Mouse (Mus musculus): Measurements from ENCODE around the gene Hap1. TPM values are rescaled to one million over a fixed set of nuclear protein-coding genes. Genes with fewer than 3 reads are reported as not detected.

The Hap1 gene
- total and polyA plus RNA-seq, 2 experiments from 2014 or later, result 395 to 530 TPM

GRCm38 (mm10) chr11:100385016-100385415, 29.1 kb upstream of the Hap1 start:
- Histone ChIP-seq H3K4me1 (ENCODE audit: insufficient read depth, low read length) (peaks cover 4% of the 10 kb centered on the region), H3K4me3 (ENCODE audit: low read length) (no peak overlapping the region), H3K9ac (replicated peaks; ENCODE audit: low read length) (no peak overlapping the region), H3K9me3 (ENCODE audit: low read length) (no peaks in the 10 kb centered on the region), H3K36me3 (ENCODE audit: insufficient read depth, low read length) (peaks cover 36% of the 10 kb centered on the region), H3K27me3 (ENCODE audit: insufficient read depth, low read length) (no peaks in the 10 kb centered on the region), H3K4me2 (ENCODE audit: low read depth, low read length) (no peak overlapping the region), H3K27ac (no peak overlapping the region)
- ATAC-seq, result no peak
- 93% methylated on average over 3 of the region's 3 CpGs for WGBS
- no peak for TF ChIP-seq CTCF (IDR thresholded peaks at IDR 0.05; ENCODE audit: low read depth)
- no peak for DNase-seq (ENCODE audit: low spot score)

- TF ChIP-seq CTCF (IDR thresholded peaks at IDR 0.05; ENCODE audit: low read depth), result no peak
- H3K36me3 ChIP-seq (ENCODE audit: insufficient read depth, low read length), result peaks cover 51% of the 10 kb centered on the region
- no peaks in the 10 kb centered on the region for H3K4me1 ChIP-seq (ENCODE audit: insufficient read depth, low read length)
- ATAC-seq, result no peak
- no peak overlapping the region for H3K4me3 ChIP-seq (ENCODE audit: low read length)
- H3K4me2 ChIP-seq (ENCODE audit: low read depth, low read length), result no peak overlapping the region
- H3K27me3 ChIP-seq (ENCODE audit: insufficient read depth, low read length), result no peaks in the 10 kb centered on the region
- no peak overlapping the region for H3K9ac ChIP-seq (replicated peaks; ENCODE audit: low read length)
- 81% methylated on average over 6 of the region's 6 CpGs for WGBS
- H3K9me3 ChIP-seq (ENCODE audit: low read length), result no peaks in the 10 kb centered on the region
- DNase-seq (ENCODE audit: low spot score), result no peak
- H3K27ac ChIP-seq, result no peak overlapping the region
Observed at GRCm38 (mm10) chr11:100382682-100383081, 26.8 kb upstream of the Hap1 start.

- no peak for TF ChIP-seq CTCF (IDR thresholded peaks at IDR 0.05; ENCODE audit: low read depth)
- Histone ChIP-seq H3K4me1 (ENCODE audit: insufficient read depth, low read length) (no peaks in the 10 kb centered on the region), H3K27ac (no peak overlapping the region), H3K36me3 (ENCODE audit: insufficient read depth, low read length) (peaks cover 68% of the 10 kb centered on the region), H3K9ac (replicated peaks; ENCODE audit: low read length) (no peak overlapping the region), H3K27me3 (ENCODE audit: insufficient read depth, low read length) (no peaks in the 10 kb centered on the region), H3K4me2 (ENCODE audit: low read depth, low read length) (no peak overlapping the region), H3K9me3 (ENCODE audit: low read length) (no peaks in the 10 kb centered on the region), H3K4me3 (ENCODE audit: low read length) (no peak overlapping the region)
- WGBS, result 96% methylated on average over 4 of the region's 4 CpGs
- ATAC-seq, result no peak
- no peak for DNase-seq (ENCODE audit: low spot score)
Observed at GRCm38 (mm10) chr11:100379311-100379710, 23.4 kb upstream of the Hap1 start.

- no peak for ATAC-seq
- 92% methylated on average over 5 of the region's 5 CpGs for WGBS
- no peaks in the 10 kb centered on the region for H3K27me3 ChIP-seq (ENCODE audit: insufficient read depth, low read length)
Observed at GRCm38 (mm10) chr11:100378446-100378845, 22.5 kb upstream of the Hap1 start.

GRCm38 (mm10) chr11:100377989-100378388, 22.1 kb upstream of the Hap1 start:
- TF ChIP-seq CTCF (IDR thresholded peaks at IDR 0.05; ENCODE audit: low read depth), result no peak
- Histone ChIP-seq H3K27ac (no peak overlapping the region), H3K9me3 (ENCODE audit: low read length) (no peaks in the 10 kb centered on the region), H3K9ac (replicated peaks; ENCODE audit: low read length) (no peak overlapping the region), H3K27me3 (ENCODE audit: insufficient read depth, low read length) (no peaks in the 10 kb centered on the region), H3K4me2 (ENCODE audit: low read depth, low read length) (no peak overlapping the region), H3K4me3 (ENCODE audit: low read length) (no peak overlapping the region), H3K36me3 (ENCODE audit: insufficient read depth, low read length) (peaks cover 74% of the 10 kb centered on the region), H3K4me1 (ENCODE audit: insufficient read depth, low read length) (no peaks in the 10 kb centered on the region)
- no peak for DNase-seq (ENCODE audit: low spot score)
- ATAC-seq, result no peak
- 95% methylated on average over 14 of the region's 14 CpGs for WGBS

More at GRCm38 (mm10) chr11:100378446-100378845, 22.5 kb upstream of the Hap1 start:
- Histone ChIP-seq H3K4me1 (ENCODE audit: insufficient read depth, low read length) (no peaks in the 10 kb centered on the region), H3K9ac (replicated peaks; ENCODE audit: low read length) (no peak overlapping the region), H3K4me2 (ENCODE audit: low read depth, low read length) (no peak overlapping the region), H3K4me3 (ENCODE audit: low read length) (no peak overlapping the region), H3K36me3 (ENCODE audit: insufficient read depth, low read length) (peaks cover 75% of the 10 kb centered on the region), H3K27ac (no peak overlapping the region), H3K9me3 (ENCODE audit: low read length) (no peaks in the 10 kb centered on the region)
- no peak for DNase-seq (ENCODE audit: low spot score)
- no peak for TF ChIP-seq CTCF (IDR thresholded peaks at IDR 0.05; ENCODE audit: low read depth)

GRCm38 (mm10) chr11:100376746-100377389, 20.9 kb upstream of the Hap1 start:
- WGBS, result 88% methylated on average over 21 of the region's 21 CpGs
- no peak overlapping the region for H3K9ac ChIP-seq (replicated peaks; ENCODE audit: low read length)
- no peaks in the 10 kb centered on the region for H3K4me1 ChIP-seq (ENCODE audit: insufficient read depth, low read length)
- ATAC-seq, result no peak
- H3K27ac ChIP-seq, result no peak overlapping the region
- no peak for TF ChIP-seq CTCF (IDR thresholded peaks at IDR 0.05; ENCODE audit: low read depth)
- no peaks in the 10 kb centered on the region for H3K9me3 ChIP-seq (ENCODE audit: low read length)
- DNase-seq (ENCODE audit: low spot score), result no peak
- no peaks in the 10 kb centered on the region for H3K27me3 ChIP-seq (ENCODE audit: insufficient read depth, low read length)
- H3K4me2 ChIP-seq (ENCODE audit: low read depth, low read length), result no peak overlapping the region
- H3K4me3 ChIP-seq (ENCODE audit: low read length), result no peak overlapping the region
- H3K36me3 ChIP-seq (ENCODE audit: insufficient read depth, low read length), result peaks cover 67% of the 10 kb centered on the region

GRCm38 (mm10) chr11:100376005-100376404, 20.1 kb upstream of the Hap1 start:
- no peak for TF ChIP-seq CTCF (IDR thresholded peaks at IDR 0.05; ENCODE audit: low read depth)
- WGBS, result 75% methylated on average over 4 of the region's 4 CpGs
- no peak overlapping the region for H3K4me3 ChIP-seq (ENCODE audit: low read length)
- ATAC-seq, result no peak
- no peaks in the 10 kb centered on the region for H3K4me1 ChIP-seq (ENCODE audit: insufficient read depth, low read length)
- H3K9ac ChIP-seq (replicated peaks; ENCODE audit: low read length), result no peak overlapping the region
- no peak overlapping the region for H3K27ac ChIP-seq
- no peaks in the 10 kb centered on the region for H3K9me3 ChIP-seq (ENCODE audit: low read length)
- H3K27me3 ChIP-seq (ENCODE audit: insufficient read depth, low read length), result no peaks in the 10 kb centered on the region
- peaks cover 67% of the 10 kb centered on the region for H3K36me3 ChIP-seq (ENCODE audit: insufficient read depth, low read length)
- DNase-seq (ENCODE audit: low spot score), result no peak
- no peak overlapping the region for H3K4me2 ChIP-seq (ENCODE audit: low read depth, low read length)

Measured in hindbrain, postnatal 0 days (tissue).